In the genomic region with DNA sequence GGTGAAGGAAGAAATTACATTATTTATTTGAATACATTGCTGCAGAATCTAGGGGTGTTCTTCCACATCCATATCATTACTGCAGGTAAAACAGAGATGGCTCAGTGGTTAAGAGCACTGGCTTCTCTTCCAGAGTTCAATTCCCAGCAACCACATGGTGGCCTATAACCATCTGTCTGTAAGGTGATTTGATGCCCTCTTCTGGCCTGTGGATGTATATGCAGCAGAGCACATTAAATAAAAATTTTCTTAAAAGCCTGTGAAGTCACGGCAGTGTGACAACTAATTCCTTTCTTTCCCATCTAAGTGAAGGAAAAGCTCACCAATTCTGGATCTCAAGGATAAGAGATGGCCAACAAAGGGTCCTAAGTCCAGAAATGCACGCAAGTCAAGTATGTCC, we compare ENCODE assay signal across 10 mouse cellular contexts. TPM values are rescaled to one million over a fixed set of nuclear protein-coding genes. Genes with fewer than 3 reads are reported as not detected.
DNase-seq lines count a peak whose midpoint lies in the region; ATAC-seq and TF ChIP-seq lines count a peak whose summit lies in the region.
"Had no signal": no experiment of that assay in that cellular context is flagged by ENCODE, and none has a peak within 500 bp of the region (broad histone marks: within the 10 kb centered on the region; RNA-seq: fewer than 3 reads in every experiment).

No protein-coding gene starts in this region.

- H3K4me2 ChIP-seq in heart, postnatal 0 days (ENCODE audit: low read depth, low read length) = no peak overlapping the region

- no peak overlapping the region for H3K27ac ChIP-seq in heart, postnatal 0 days (ENCODE audit: low read depth)
- H3K27ac ChIP-seq in heart, embryonic 10.5 days = no peak overlapping the region
- H3K27ac ChIP-seq: macrophage had no signal

- no peaks in the 10 kb centered on the region for H3K9me3 ChIP-seq in heart, postnatal 0 days (replicated peaks; ENCODE audit: control insufficient read depth, low read length)
- H3K9me3 ChIP-seq in heart, embryonic 10.5 days = no peaks in the 10 kb centered on the region

- ATAC-seq in heart, postnatal 0 days (ENCODE audit: insufficient read depth, low read depth) = no peak

- 38% methylated on average over 2 of the region's 2 CpGs for WGBS in heart, postnatal 0 days
- 40% methylated on average over 2 of the region's 2 CpGs for WGBS in heart, embryonic 10.5 days

- DNase-seq in heart, postnatal 0 days (ENCODE audit: low spot score) = no peak
- DNase-seq in heart, embryonic 10.5 days (ENCODE audit: low spot score) = no peak
- peak; percentile 20 to 39 for DNase-seq in right cerebral cortex, adult 2 months (ENCODE audit: low spot score in 2 of 2)
- DNase-seq in right cerebral cortex, postnatal 14 days = no peak
- DNase-seq in cerebellum, postnatal 14 days = peak; percentile 65 to 66
- DNase-seq in splenic B cell, adult 2 months (ENCODE audit: low read depth, low spot score) = peak; percentile 54
- DNase-seq in layer of hippocampus, postnatal 10 days (ENCODE audit: low spot score in 2 of 2) = no peak
- no peak for DNase-seq in gastrocnemius, postnatal 4 days (ENCODE audit: low spot score in 2 of 2)

- no peak for TF ChIP-seq EP300 in heart, postnatal 0 days (IDR thresholded peaks at IDR 0.05; ENCODE audit: low read depth)

- no peak overlapping the region for H3K4me3 ChIP-seq in heart, postnatal 0 days (ENCODE audit: low read depth, low read length)
- H3K4me3 ChIP-seq in heart, embryonic 10.5 days = no peak overlapping the region

- H3K36me3 ChIP-seq in heart, postnatal 0 days (replicated peaks; ENCODE audit: control insufficient read depth, insufficient read depth, low read length) = peaks cover 30% of the 10 kb centered on the region
- peaks cover 32% of the 10 kb centered on the region for H3K36me3 ChIP-seq in heart, embryonic 10.5 days
- 0 out of 2 replicates have a peak, but pooled peaks cover 1% of the 10 kb centered on the region for H3K36me3 ChIP-seq in splenic B cell, adult 2 months (ENCODE audit: control insufficient read depth, insufficient read depth, low read length, poor library complexity, severe bottlenecking)

- H3K27me3 ChIP-seq in heart, postnatal 0 days (ENCODE audit: control insufficient read depth, insufficient read depth, low read length) = 0 out of 2 replicates have a peak, but pooled peaks cover 7% of the 10 kb centered on the region
- H3K27me3 ChIP-seq in heart, embryonic 10.5 days (ENCODE audit: insufficient read depth, poor library complexity, severe bottlenecking) = peaks cover 18% of the 10 kb centered on the region
- no peaks in the 10 kb centered on the region for H3K27me3 ChIP-seq in splenic B cell, adult 2 months (ENCODE audit: control insufficient read depth, insufficient read depth, low read length, poor library complexity, severe bottlenecking)

- TF ChIP-seq CTCF in heart, postnatal 0 days (IDR thresholded peaks at IDR 0.05; ENCODE audit: low read depth) = peak; percentile 51

- no peaks in the 10 kb centered on the region for H3K4me1 ChIP-seq in heart, postnatal 0 days (ENCODE audit: control insufficient read depth, insufficient read depth)
- H3K4me1 ChIP-seq in heart, embryonic 10.5 days = no peaks in the 10 kb centered on the region

- H3K9ac ChIP-seq in heart, postnatal 0 days (replicated peaks; ENCODE audit: low read depth, low read length) = no peak overlapping the region

RNA-seq across cellular contexts. Expression of a gene that starts 18.7 kb away (rescaled TPM):
- 15.8 and 51.0 TPM in 2 replicates for total RNA-seq in heart, postnatal 0 days (2014; rRNA removed; ENCODE audit: low replicate concordance)
- 27.1 and 27.7 TPM in 2 replicates for polyA plus RNA-seq in heart, postnatal 0 days (2015; fragmentation: Nextera tagmentation; extraction: Ambion mirVana)
- 42.3 and 43.9 TPM in 2 replicates for polyA plus RNA-seq in heart, embryonic 10.5 days (2016; fragmentation: Nextera tagmentation; extraction: Ambion mirVana)
- total RNA-seq in layer of hippocampus, postnatal 10 days (2021) = 10 to 100 TPM; 61.8 to 64.6 TPM
- 10 to 100 TPM; 42.2 to 48.3 TPM for total RNA-seq in gastrocnemius, postnatal 4 days (2021)

RNA-seq across cellular contexts. Expression of a gene that starts 26.7 kb away (rescaled TPM):
- total RNA-seq in heart, postnatal 0 days (2014; rRNA removed; ENCODE audit: low replicate concordance) = 0.84 TPM in 1 of 2 replicates, not detected in the other
- polyA plus RNA-seq in heart, postnatal 0 days (2015; fragmentation: Nextera tagmentation; extraction: Ambion mirVana) = 0.07 and 0.10 TPM in 2 replicates
- polyA plus RNA-seq in heart, embryonic 10.5 days (2016; fragmentation: Nextera tagmentation; extraction: Ambion mirVana) = 0.09 TPM in 1 of 2 replicates, not detected in the other
- total RNA-seq in layer of hippocampus, postnatal 10 days (2021) = not detected
- total RNA-seq in gastrocnemius, postnatal 4 days (2021) = not detected
- polyA plus RNA-seq: macrophage; small intestine, adult 2 months had no signal

RNA-seq across cellular contexts. Expression of a gene that starts 52.4 kb away (rescaled TPM):
- 8.6 and 9.8 TPM in 2 replicates for total RNA-seq in heart, postnatal 0 days (2014; rRNA removed; ENCODE audit: low replicate concordance)
- 27.6 and 29.6 TPM in 2 replicates for polyA plus RNA-seq in heart, postnatal 0 days (2015; fragmentation: Nextera tagmentation; extraction: Ambion mirVana)
- polyA plus RNA-seq in heart, embryonic 10.5 days (2016; fragmentation: Nextera tagmentation; extraction: Ambion mirVana) = 19.3 and 24.4 TPM in 2 replicates
- 10 to 100 TPM; 44.2 to 57.0 TPM for total RNA-seq in layer of hippocampus, postnatal 10 days (2021)
- total RNA-seq in gastrocnemius, postnatal 4 days (2021) = 1 to 10 TPM; 2.5 to 3.6 TPM
- polyA plus RNA-seq: macrophage had no signal

Comparison
In these comparisons a context has a peak if more than half of its experiments do, and no peak if none do; other contexts are left out.
1. DNase-seq: peak in right cerebral cortex, adult 2 months (2 of 2), cerebellum, postnatal 14 days (2 of 2) and splenic B cell, adult 2 months (single experiment); none in heart, postnatal 0 days (single experiment), heart, embryonic 10.5 days (single experiment), right cerebral cortex, postnatal 14 days (single experiment), layer of hippocampus, postnatal 10 days (0 of 2) and gastrocnemius, postnatal 4 days (0 of 2).